Mouse (Mus musculus) liver, adult 10 weeks (tissue): ENCODE measurements around the gene Vamp5. TPM values are rescaled to one million over a fixed set of nuclear protein-coding genes. Genes with fewer than 3 reads are reported as not detected.

Experiments used
- polyA plus RNA-seq: library from polyadenylated mRNA; stranded (reverse); fragments of 350-450 nt; fragmentation: Illumina TruSeq; extraction: RNeasy Lipid Tissue Mini Kit (QIAGEN cat#74804); gene quantifications from one replicate; pipeline ENCODE4 v1.2.3, GENCODE M21; 2014; ENCODE audit warnings: low read depth, low replicate concordance

The Vamp5 gene
- 1.2 TPM for polyA plus RNA-seq

DNA sequence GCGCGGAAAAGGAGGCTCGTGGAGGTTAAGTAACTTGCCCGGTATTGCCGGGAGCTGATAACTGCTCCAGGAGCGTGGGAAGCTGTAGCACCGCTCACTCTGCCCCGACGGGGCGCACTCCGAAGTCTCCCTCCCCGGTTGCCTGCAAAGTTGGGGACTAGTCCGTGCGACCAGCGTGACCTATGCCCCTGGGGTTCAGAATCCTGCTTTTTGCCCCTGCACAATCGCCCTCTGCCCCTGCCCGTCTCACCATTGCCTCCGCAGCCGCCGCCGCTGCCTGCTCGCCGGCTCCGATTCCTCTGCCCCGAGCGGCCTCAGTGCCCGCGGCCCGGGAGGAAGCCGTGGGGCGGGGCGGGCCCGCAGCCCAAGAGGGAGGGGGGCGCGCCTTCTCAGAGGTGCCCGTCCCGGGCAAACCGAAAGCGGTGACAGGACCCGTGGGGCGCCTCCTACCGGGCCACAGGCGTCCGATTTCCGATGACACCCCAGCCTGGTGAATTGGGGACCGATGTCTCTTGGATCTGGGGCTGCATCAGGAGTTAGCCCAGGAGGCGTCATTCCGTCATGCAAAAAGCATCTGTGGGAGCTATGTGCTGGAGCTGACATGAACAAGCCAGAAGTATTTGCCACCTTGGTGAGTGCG is at the start of gene Vamp5:
Gene Vamp5, minus strand, starts transcription at position 338 of the 640 bp plus-strand sequence.

DNA sequence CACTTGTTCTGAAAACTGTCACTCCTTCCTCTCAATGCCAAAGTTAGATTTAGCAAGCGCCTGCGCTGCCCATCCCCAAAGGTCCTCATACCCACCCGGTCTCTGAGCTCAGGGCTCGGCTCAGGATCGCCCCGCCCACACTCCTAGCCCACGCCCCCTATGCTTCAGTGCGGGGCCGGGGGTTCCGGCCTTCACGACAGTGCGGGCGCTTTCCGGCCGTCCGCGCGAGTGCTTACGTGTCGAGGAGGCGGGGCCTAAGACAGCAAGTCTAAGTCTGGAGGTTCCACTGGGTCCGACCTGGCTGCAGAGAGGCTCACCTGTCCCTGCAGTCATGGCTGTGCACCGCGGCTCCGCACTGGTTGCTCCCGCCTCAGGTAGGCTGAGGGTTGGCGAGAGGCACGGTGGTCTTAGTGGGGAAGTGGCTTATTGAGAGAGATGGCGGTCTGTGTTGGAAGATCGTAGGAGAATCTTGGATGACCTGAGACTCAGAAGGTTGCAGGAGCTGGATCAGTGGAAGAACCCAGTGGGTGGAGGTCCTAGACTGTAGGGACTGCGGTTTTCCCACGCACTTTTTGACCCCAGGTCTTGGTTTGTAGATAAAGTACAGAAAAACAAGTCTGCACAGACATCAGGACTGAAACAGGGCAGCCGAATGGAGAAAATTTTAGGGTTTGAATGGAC is 33.9 kb upstream of the Vamp5 start, which contains the start of gene Ggcx:
Gene Ggcx, plus strand, starts transcription at position 233 of the 681 bp plus-strand sequence.

DNA sequence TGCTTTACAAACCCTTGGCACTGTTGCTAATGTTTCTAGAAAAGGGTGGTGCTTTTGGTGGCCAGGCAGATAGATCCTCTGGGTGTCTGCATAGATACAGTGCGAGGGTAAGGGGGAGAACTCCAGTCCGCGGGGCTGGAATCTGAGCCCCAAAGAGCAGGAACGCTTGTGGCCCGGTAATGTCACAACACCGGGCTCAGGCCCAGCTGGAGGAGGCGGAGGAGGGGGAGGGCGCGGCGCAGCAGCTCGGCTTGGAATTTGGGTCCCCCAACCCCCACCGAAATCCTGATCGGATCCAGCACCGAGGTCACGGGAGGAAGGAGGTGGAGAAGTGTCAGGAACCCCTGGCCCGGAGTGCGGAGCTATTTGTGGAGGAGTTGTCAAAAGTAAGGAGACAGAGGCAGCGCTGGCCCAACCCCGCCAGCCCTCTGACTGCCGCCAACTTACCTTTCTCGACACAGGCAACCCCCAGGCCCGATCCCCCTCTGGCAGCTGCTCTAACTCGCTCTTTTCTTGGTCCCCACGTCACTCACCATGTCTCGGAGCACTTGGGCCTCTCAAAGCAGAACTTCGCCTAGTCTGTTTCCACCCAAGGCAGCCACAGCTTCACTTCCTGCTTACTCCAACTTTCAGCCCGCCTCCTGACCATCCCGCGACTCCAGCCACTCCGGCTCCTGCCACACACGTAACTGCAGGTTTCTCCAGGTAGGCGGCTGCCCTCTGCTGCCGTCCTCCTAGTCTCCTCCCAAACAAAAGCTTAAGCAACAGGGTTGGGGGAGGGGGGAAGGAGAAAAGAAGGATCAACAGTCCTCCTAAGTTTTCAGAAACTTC is 9.9 kb upstream of the Vamp5 start, which contains the start of gene Vamp8:
Gene Vamp8, minus strand, starts transcription at position 763 of the 831 bp plus-strand sequence.

DNA sequence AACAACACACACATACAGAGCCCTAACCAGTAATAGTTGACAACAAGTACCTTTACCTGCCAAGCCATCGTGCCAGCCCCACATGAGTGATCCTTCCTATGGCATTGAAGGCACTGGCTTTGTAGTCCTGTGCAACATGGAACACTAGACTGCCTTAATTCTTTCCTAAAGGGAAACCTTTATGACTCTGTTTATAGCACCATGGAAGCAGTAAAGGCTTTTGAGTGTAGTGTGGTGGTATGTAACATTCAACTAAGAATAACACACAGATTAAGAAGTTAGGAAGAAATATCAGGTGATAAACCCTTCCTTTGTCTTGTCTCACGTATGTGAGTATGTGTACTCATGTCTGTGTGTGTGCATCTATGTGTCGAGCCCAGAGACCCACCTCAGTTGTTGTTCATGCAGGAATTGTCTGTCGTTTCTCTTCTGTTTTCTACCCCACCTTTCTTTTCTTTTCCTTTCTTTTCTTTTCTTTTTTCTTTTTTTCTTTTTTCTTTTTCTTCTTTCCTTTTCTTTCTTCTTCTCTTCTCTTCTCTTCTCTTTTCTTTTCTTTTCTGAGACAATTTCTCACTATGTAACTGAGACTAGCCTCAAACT is 13.3 kb downstream of the Vamp5 start, which contains the start of gene Rnf181:
Gene Rnf181, minus strand, starts transcription at position 113 of the 600 bp plus-strand sequence.

DNA sequence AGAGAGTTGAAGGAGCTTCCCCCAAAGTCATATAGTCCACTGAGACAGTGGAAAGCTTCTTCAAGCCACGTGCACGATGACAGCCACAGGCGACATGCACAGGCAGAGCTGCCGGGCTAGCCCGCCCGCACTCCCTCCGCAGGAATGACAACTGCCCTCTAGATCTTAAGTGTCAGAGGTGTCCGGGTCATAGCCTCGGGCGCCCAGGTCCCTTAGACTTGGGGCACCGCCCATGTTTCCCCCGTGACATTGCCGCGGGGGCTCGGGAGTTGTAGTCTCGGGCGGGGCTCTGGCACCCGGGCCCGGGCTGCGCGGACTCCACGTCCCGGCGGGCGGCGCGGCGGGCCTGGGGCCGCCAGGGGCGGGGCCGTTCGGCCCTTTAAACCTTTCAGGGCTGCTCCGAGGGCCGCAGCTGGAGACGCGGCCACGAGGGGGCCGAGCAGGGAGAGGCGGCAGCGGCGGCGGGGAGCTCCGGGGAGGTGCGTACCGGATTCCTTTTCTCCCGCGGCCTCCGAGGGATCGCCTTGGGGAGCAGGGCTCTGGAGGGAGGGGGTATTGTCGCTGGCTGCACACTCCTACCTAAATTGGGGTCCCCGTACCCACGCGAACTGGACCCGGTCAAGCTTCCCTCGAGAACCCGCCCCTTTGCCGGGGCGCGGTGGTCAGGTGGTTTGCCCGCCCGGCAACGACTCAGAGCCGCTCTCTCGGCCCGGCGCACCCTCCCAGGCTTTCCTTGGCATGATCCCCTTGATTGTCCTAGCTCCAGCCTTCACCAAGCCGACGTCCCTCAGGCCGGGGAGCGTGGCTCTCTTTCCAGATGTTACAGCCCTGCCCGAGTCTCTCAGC is 25.0 kb downstream of the Vamp5 start, which contains the start of gene Tmem150a:
Gene Tmem150a, plus strand, starts transcription at position 382 of the 846 bp plus-strand sequence.

DNA sequence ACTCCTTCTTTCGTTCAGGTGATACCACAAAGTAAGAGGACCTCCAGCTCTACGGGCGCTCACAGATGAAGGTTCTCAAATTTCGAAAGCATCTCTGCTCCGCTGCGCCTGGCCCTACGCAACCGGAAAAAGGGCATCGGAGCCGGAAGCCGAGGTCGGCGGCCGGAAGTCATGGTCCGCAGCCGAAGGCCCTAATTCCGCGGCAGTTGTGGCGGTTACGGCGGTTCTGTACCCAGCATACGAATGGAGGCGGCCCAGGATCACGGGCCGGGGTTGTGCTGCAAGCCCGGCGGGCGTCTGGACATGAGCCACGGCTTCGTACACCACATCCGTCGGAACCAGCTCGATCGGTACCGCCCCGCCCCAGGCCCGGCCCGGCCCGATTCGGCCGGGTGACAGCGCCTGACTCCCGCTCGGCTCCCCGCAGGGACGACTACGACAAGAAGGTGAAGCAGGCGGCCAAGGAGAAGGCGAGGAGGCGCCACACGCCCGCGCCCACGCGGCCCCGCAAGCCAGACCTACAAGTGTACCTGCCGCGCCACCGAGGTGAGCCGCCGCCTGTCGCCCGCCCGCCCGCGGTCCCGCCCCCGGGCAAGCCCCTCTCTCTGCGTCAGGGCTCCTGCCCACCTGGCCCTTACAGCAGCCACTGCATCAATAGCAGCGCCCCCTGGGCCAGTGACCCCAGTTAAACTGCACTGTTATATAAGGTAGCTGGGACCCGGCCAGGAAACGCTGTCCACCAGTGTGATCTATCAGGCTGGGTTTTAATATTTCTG is 32.9 kb downstream of the Vamp5 start, which contains the start of gene 0610030E20Rik:
Gene 0610030E20Rik, plus strand, starts transcription at position 152 of the 776 bp plus-strand sequence.

DNA sequence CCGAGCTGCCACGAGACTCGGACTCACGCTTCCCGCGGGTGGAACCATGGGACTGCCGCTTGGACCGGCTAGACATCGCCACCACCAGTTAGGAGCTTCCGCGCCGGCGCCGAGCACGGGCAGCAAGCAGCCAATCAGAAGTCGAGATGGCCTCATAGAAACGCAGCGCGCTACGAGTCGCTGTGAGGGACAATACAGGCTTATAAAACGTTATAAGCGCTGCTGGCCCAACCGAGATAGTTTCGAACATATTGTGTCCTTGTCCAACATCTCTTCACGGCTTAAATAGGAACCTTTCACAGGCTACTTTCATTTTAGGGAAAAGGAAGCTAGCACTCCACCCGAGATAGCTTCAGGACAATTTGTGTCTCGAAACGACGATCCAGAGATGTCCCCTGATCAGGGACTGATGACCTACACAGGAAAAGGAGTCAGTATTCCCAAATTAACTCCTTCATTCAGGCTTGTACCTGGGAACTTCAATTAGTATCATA is 35.1 kb downstream of the Vamp5 start, which contains the start of gene Usp39:
Gene Usp39, minus strand, starts transcription at position 111 of the 494 bp plus-strand sequence.

Other genes starting within 250 kb of the Vamp5 start
- gene Atoh8, start 144.9 kb downstream of the Vamp5 start, polyA plus RNA-seq = 2.9 TPM
- not detected for gene Sftpb, start 75.9 kb downstream of the Vamp5 start, polyA plus RNA-seq
- 22.1 TPM for gene Usp39, start 35.3 kb downstream of the Vamp5 start, polyA plus RNA-seq
- gene 0610030E20Rik, start 33.2 kb downstream of the Vamp5 start, polyA plus RNA-seq = 37.3 TPM
- gene Tmem150a, start 25.0 kb downstream of the Vamp5 start, polyA plus RNA-seq = 11.3 TPM
- gene Rnf181, start 13.5 kb downstream of the Vamp5 start, polyA plus RNA-seq = 137 TPM
- gene Vamp8, start 10.2 kb upstream of the Vamp5 start, polyA plus RNA-seq = 75.6 TPM
- 42.9 TPM for gene Ggcx, start 33.8 kb upstream of the Vamp5 start, polyA plus RNA-seq
- 116 TPM for gene Mat2a, start 59.1 kb upstream of the Vamp5 start, polyA plus RNA-seq
- gene Sh2d6, start 141.2 kb upstream of the Vamp5 start, polyA plus RNA-seq = not detected
- not detected for gene Capg, start 163.9 kb upstream of the Vamp5 start, polyA plus RNA-seq
- 6.3 TPM for gene Elmod3, start 217.9 kb upstream of the Vamp5 start, polyA plus RNA-seq
- 84.5 TPM for gene Retsat, start 218.0 kb upstream of the Vamp5 start, polyA plus RNA-seq
- 168 TPM for gene Tgoln1, start 236.5 kb upstream of the Vamp5 start, polyA plus RNA-seq